Mouse (Mus musculus): ENCODE measurements at regions not wholly inside any gene's neighbourhood (a gene's known extent, or its start where the extent isn't known, plus 50 kb on each side); places are given as distances from the start of the nearest gene placed in this dataset.

GRCm38 (mm10) chr14:103458340-103458739, 54.8 kb upstream of the Scel start:
- Histone ChIP-seq H3K36me3 (replicated peaks; ENCODE audit: control insufficient read depth, insufficient read depth, low read depth, low read length) (no peaks in the 10 kb centered on the region), H3K9me3 (replicated peaks; ENCODE audit: control insufficient read depth, low read length) (no peaks in the 10 kb centered on the region), H3K27ac (replicated peaks; ENCODE audit: low read depth, low read length) (no peak overlapping the region), H3K4me3 (ENCODE audit: low read depth, low read length) (no peak overlapping the region), H3K27me3 (ENCODE audit: control insufficient read depth, insufficient read depth, low read length) (no peaks in the 10 kb centered on the region), H3K9ac (replicated peaks; ENCODE audit: low read length) (no peak overlapping the region), H3K4me1 (ENCODE audit: control insufficient read depth, insufficient read depth, low read length) (no peaks in the 10 kb centered on the region), H3K4me2 (ENCODE audit: low read depth, low read length) (no peak overlapping the region)
- DNase-seq (ENCODE audit: low spot score) = no peak
- ATAC-seq (replicated peaks; ENCODE audit: insufficient number of reproducible peaks, low FRiP score, low TSS enrichment, low read depth) = no peak

- H3K9ac ChIP-seq (replicated peaks; ENCODE audit: low read length) = no peak overlapping the region
- H3K36me3 ChIP-seq (replicated peaks; ENCODE audit: control insufficient read depth, insufficient read depth, low read depth, low read length) = no peaks in the 10 kb centered on the region
- H3K27ac ChIP-seq (replicated peaks; ENCODE audit: low read depth, low read length) = no peak overlapping the region
- no peak overlapping the region for H3K4me3 ChIP-seq (ENCODE audit: low read depth, low read length)
- WGBS = 85% methylated on average over 1 of the region's 1 CpGs
- no peak overlapping the region for H3K4me2 ChIP-seq (ENCODE audit: low read depth, low read length)
- no peaks in the 10 kb centered on the region for H3K27me3 ChIP-seq (ENCODE audit: control insufficient read depth, insufficient read depth, low read length)
- H3K9me3 ChIP-seq (replicated peaks; ENCODE audit: control insufficient read depth, low read length) = no peaks in the 10 kb centered on the region
- H3K4me1 ChIP-seq (ENCODE audit: control insufficient read depth, insufficient read depth, low read length) = no peaks in the 10 kb centered on the region
- ATAC-seq (replicated peaks; ENCODE audit: insufficient number of reproducible peaks, low FRiP score, low TSS enrichment, low read depth) (no peak), DNase-seq (ENCODE audit: low spot score) (no peak)
Observed at GRCm38 (mm10) chr14:103456106-103456505, 57.0 kb upstream of the Scel start.

GRCm38 (mm10) chr14:103450756-103451155, 62.4 kb upstream of the Scel start:
- ATAC-seq (replicated peaks; ENCODE audit: insufficient number of reproducible peaks, low FRiP score, low TSS enrichment, low read depth) = no peak
- WGBS = 82% methylated on average over 6 of the region's 6 CpGs

GRCm38 (mm10) chr14:103449447-103449846, 63.7 kb upstream of the Scel start:
- H3K27ac ChIP-seq (replicated peaks; ENCODE audit: low read depth, low read length) = no peak overlapping the region
- 84% methylated on average over 5 of the region's 5 CpGs for WGBS
- no peak overlapping the region for H3K4me2 ChIP-seq (ENCODE audit: low read depth, low read length)
- no peaks in the 10 kb centered on the region for H3K27me3 ChIP-seq (ENCODE audit: control insufficient read depth, insufficient read depth, low read length)
- no peak for ATAC-seq (replicated peaks; ENCODE audit: insufficient number of reproducible peaks, low FRiP score, low TSS enrichment, low read depth)
- DNase-seq (ENCODE audit: low spot score) = no peak
- no peaks in the 10 kb centered on the region for H3K36me3 ChIP-seq (replicated peaks; ENCODE audit: control insufficient read depth, insufficient read depth, low read depth, low read length)
- H3K9ac ChIP-seq (replicated peaks; ENCODE audit: low read length) = no peak overlapping the region
- H3K4me3 ChIP-seq (ENCODE audit: low read depth, low read length) = no peak overlapping the region
- H3K9me3 ChIP-seq (replicated peaks; ENCODE audit: control insufficient read depth, low read length) = no peaks in the 10 kb centered on the region
- H3K4me1 ChIP-seq (ENCODE audit: control insufficient read depth, insufficient read depth, low read length) = no peaks in the 10 kb centered on the region

More at GRCm38 (mm10) chr14:103450756-103451155, 62.4 kb upstream of the Scel start:
- H3K4me2 ChIP-seq (ENCODE audit: low read depth, low read length) = no peak overlapping the region
- no peak overlapping the region for H3K4me3 ChIP-seq (ENCODE audit: low read depth, low read length)
- H3K27ac ChIP-seq (replicated peaks; ENCODE audit: low read depth, low read length) = no peak overlapping the region
- no peaks in the 10 kb centered on the region for H3K36me3 ChIP-seq (replicated peaks; ENCODE audit: control insufficient read depth, insufficient read depth, low read depth, low read length)
- H3K9ac ChIP-seq (replicated peaks; ENCODE audit: low read length) = no peak overlapping the region
- H3K9me3 ChIP-seq (replicated peaks; ENCODE audit: control insufficient read depth, low read length) = no peaks in the 10 kb centered on the region
- H3K27me3 ChIP-seq (ENCODE audit: control insufficient read depth, insufficient read depth, low read length) = no peaks in the 10 kb centered on the region
- DNase-seq (ENCODE audit: low spot score) = no peak
- no peaks in the 10 kb centered on the region for H3K4me1 ChIP-seq (ENCODE audit: control insufficient read depth, insufficient read depth, low read length)

GRCm38 (mm10) chr14:103449033-103449432, 64.1 kb upstream of the Scel start:
- Histone ChIP-seq H3K27ac (replicated peaks; ENCODE audit: low read depth, low read length) (no peak overlapping the region), H3K27me3 (ENCODE audit: control insufficient read depth, insufficient read depth, low read length) (no peaks in the 10 kb centered on the region), H3K4me2 (ENCODE audit: low read depth, low read length) (no peak overlapping the region), H3K36me3 (replicated peaks; ENCODE audit: control insufficient read depth, insufficient read depth, low read depth, low read length) (no peaks in the 10 kb centered on the region), H3K9me3 (replicated peaks; ENCODE audit: control insufficient read depth, low read length) (no peaks in the 10 kb centered on the region), H3K9ac (replicated peaks; ENCODE audit: low read length) (no peak overlapping the region), H3K4me3 (ENCODE audit: low read depth, low read length) (no peak overlapping the region), H3K4me1 (ENCODE audit: control insufficient read depth, insufficient read depth, low read length) (no peaks in the 10 kb centered on the region)
- no peak for ATAC-seq (replicated peaks; ENCODE audit: insufficient number of reproducible peaks, low FRiP score, low TSS enrichment, low read depth)
- 75% methylated on average over 7 of the region's 7 CpGs for WGBS
- no peak for DNase-seq (ENCODE audit: low spot score)

- DNase-seq (ENCODE audit: low spot score) = no peak
- H3K9ac ChIP-seq (replicated peaks; ENCODE audit: low read length) = no peak overlapping the region
- no peaks in the 10 kb centered on the region for H3K27me3 ChIP-seq (ENCODE audit: control insufficient read depth, insufficient read depth, low read length)
- no peaks in the 10 kb centered on the region for H3K4me1 ChIP-seq (ENCODE audit: control insufficient read depth, insufficient read depth, low read length)
- no peaks in the 10 kb centered on the region for H3K9me3 ChIP-seq (replicated peaks; ENCODE audit: control insufficient read depth, low read length)
- H3K36me3 ChIP-seq (replicated peaks; ENCODE audit: control insufficient read depth, insufficient read depth, low read depth, low read length) = no peaks in the 10 kb centered on the region
- no peak overlapping the region for H3K27ac ChIP-seq (replicated peaks; ENCODE audit: low read depth, low read length)
- 49% methylated on average over 2 of the region's 2 CpGs for WGBS
- no peak overlapping the region for H3K4me3 ChIP-seq (ENCODE audit: low read depth, low read length)
- no peak overlapping the region for H3K4me2 ChIP-seq (ENCODE audit: low read depth, low read length)
- ATAC-seq (replicated peaks; ENCODE audit: insufficient number of reproducible peaks, low FRiP score, low TSS enrichment, low read depth) = no peak; the same call in 1 of the 2 replicates
Observed at GRCm38 (mm10) chr14:103446671-103447070, 66.5 kb upstream of the Scel start.

- WGBS = 78% methylated on average over 15 of the region's 15 CpGs
- no peak overlapping the region for H3K27ac ChIP-seq (replicated peaks; ENCODE audit: low read depth, low read length)
Observed at GRCm38 (mm10) chr14:103441454-103442065, 71.6 kb upstream of the Scel start.

GRCm38 (mm10) chr14:103440243-103440642, 72.9 kb upstream of the Scel start:
- Histone ChIP-seq H3K9ac (replicated peaks; ENCODE audit: low read length) (no peak overlapping the region), H3K4me3 (ENCODE audit: low read depth, low read length) (no peak overlapping the region), H3K4me1 (ENCODE audit: control insufficient read depth, insufficient read depth, low read length) (no peaks in the 10 kb centered on the region), H3K4me2 (ENCODE audit: low read depth, low read length) (no peak overlapping the region), H3K27me3 (ENCODE audit: control insufficient read depth, insufficient read depth, low read length) (no peaks in the 10 kb centered on the region), H3K9me3 (replicated peaks; ENCODE audit: control insufficient read depth, low read length) (no peaks in the 10 kb centered on the region), H3K36me3 (replicated peaks; ENCODE audit: control insufficient read depth, insufficient read depth, low read depth, low read length) (no peaks in the 10 kb centered on the region), H3K27ac (replicated peaks; ENCODE audit: low read depth, low read length) (no peak overlapping the region)
- ATAC-seq (replicated peaks; ENCODE audit: insufficient number of reproducible peaks, low FRiP score, low TSS enrichment, low read depth) (no peak), DNase-seq (ENCODE audit: low spot score) (no peak)
- WGBS = 78% methylated on average over 8 of the region's 8 CpGs

More at GRCm38 (mm10) chr14:103441454-103442065, 71.6 kb upstream of the Scel start:
- H3K4me2 ChIP-seq (ENCODE audit: low read depth, low read length) = no peak overlapping the region
- H3K4me1 ChIP-seq (ENCODE audit: control insufficient read depth, insufficient read depth, low read length) = no peaks in the 10 kb centered on the region
- H3K36me3 ChIP-seq (replicated peaks; ENCODE audit: control insufficient read depth, insufficient read depth, low read depth, low read length) = no peaks in the 10 kb centered on the region
- H3K4me3 ChIP-seq (ENCODE audit: low read depth, low read length) = no peak overlapping the region
- no peaks in the 10 kb centered on the region for H3K9me3 ChIP-seq (replicated peaks; ENCODE audit: control insufficient read depth, low read length)
- no peak for DNase-seq (ENCODE audit: low spot score)
- H3K9ac ChIP-seq (replicated peaks; ENCODE audit: low read length) = no peak overlapping the region
- ATAC-seq (replicated peaks; ENCODE audit: insufficient number of reproducible peaks, low FRiP score, low TSS enrichment, low read depth) = no peak
- no peaks in the 10 kb centered on the region for H3K27me3 ChIP-seq (ENCODE audit: control insufficient read depth, insufficient read depth, low read length)
